ENCODE assay signal across 16 mouse cellular contexts in the genomic region with DNA sequence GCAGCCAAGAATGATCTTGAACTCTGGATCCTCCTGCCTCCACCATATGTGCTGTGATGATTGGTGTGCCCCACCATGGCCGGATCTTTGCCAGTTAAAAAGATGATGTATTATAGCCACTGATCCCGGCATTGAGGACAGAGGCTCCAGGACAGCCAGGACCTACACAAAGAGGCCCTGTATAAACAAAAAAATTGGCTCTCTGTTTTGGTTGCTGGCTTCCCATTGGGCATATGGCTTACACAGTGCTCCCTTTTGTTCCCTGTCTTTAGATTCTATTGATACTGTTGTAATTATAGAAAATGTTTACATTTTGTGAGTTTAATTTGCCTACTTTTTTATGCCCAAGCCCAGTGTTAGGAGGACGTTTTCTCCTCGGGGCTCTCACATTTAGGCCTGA. TPM values are rescaled to one million over a fixed set of nuclear protein-coding genes. Genes with fewer than 3 reads are reported as not detected.
DNase-seq lines count a peak whose midpoint lies in the region; ATAC-seq and TF ChIP-seq lines count a peak whose summit lies in the region.
"Had no signal": no experiment of that assay in that cellular context is flagged by ENCODE, and none has a peak within 500 bp of the region (broad histone marks: within the 10 kb centered on the region; RNA-seq: fewer than 3 reads in every experiment).

No protein-coding gene starts in this region.

- H3K4me1 ChIP-seq in kidney, embryonic 15.5 days: peaks cover 13% of the 10 kb centered on the region; the same call in 1 of the 2 replicates
- H3K4me1 ChIP-seq in cortical plate, adult 2 months (ENCODE audit: control insufficient read depth, insufficient read depth, low read length): peaks cover 10% of the 10 kb centered on the region
- H3K4me1 ChIP-seq in hindbrain, embryonic 13.5 days (replicated peaks): peaks cover 27% of the 10 kb centered on the region
- H3K4me1 ChIP-seq in neural tube, embryonic 15.5 days: peaks cover 17% of the 10 kb centered on the region

- peak overlapping the region; percentile 30 for H3K27ac ChIP-seq in kidney, embryonic 15.5 days
- H3K27ac ChIP-seq in cortical plate, adult 2 months (ENCODE audit: insufficient read depth, low read length): peak overlapping the region; percentile 38; the same call in 1 of the 2 replicates
- H3K27ac ChIP-seq in hindbrain, embryonic 13.5 days: peak overlapping the region; percentile 56
- H3K27ac ChIP-seq in neural tube, embryonic 15.5 days (replicated peaks): no peak overlapping the region
- H3K27ac ChIP-seq: liver, embryonic 15.5 days had no signal

- no peaks in the 10 kb centered on the region for H3K9me3 ChIP-seq in kidney, embryonic 15.5 days (replicated peaks)
- H3K9me3 ChIP-seq in hindbrain, embryonic 13.5 days: no peaks in the 10 kb centered on the region
- H3K9me3 ChIP-seq in neural tube, embryonic 15.5 days (replicated peaks): no peaks in the 10 kb centered on the region
- H3K9me3 ChIP-seq: G1E; liver, embryonic 15.5 days had no signal

- WGBS in kidney, embryonic 15.5 days: 50% methylated on average over 4 of the region's 4 CpGs
- WGBS in hindbrain, embryonic 13.5 days: 39% methylated on average over 4 of the region's 4 CpGs
- 34% methylated on average over 4 of the region's 4 CpGs for WGBS in neural tube, embryonic 15.5 days

- no peak for TF ChIP-seq POLR2A in cortical plate, adult 2 months (IDR thresholded peaks at IDR 0.05; ENCODE audit: extremely low read depth, insufficient read depth, low read length)

- no peak overlapping the region for H3K4me3 ChIP-seq in kidney, embryonic 15.5 days (replicated peaks)
- no peak overlapping the region for H3K4me3 ChIP-seq in cortical plate, adult 2 months (ENCODE audit: insufficient read depth, low read length)
- H3K4me3 ChIP-seq in hindbrain, embryonic 13.5 days: no peak overlapping the region
- no peak overlapping the region for H3K4me3 ChIP-seq in neural tube, embryonic 15.5 days (replicated peaks)
- H3K4me3 ChIP-seq: liver, embryonic 15.5 days had no signal

- no peaks in the 10 kb centered on the region for H3K36me3 ChIP-seq in kidney, embryonic 15.5 days
- 0 out of 2 replicates have a peak, but pooled peaks cover 4% of the 10 kb centered on the region for H3K36me3 ChIP-seq in hindbrain, embryonic 13.5 days
- H3K36me3 ChIP-seq in neural tube, embryonic 15.5 days: no peaks in the 10 kb centered on the region
- H3K36me3 ChIP-seq: liver, embryonic 15.5 days had no signal

- TF ChIP-seq CTCF in cortical plate, adult 2 months (IDR thresholded peaks at IDR 0.05; ENCODE audit: extremely low read depth, insufficient read depth, low read length): no peak

- no peak for DNase-seq in kidney, postnatal 14 days
- peak; percentile 84 for DNase-seq in brain, adult 2 months (ENCODE audit: low read depth, low spot score)
- no peak for DNase-seq in frontal cortex, postnatal 10 days (ENCODE audit: low spot score in 2 of 2)
- DNase-seq: adrenal gland, adult 2 months; cerebellum, adult 8-10 months; heart, adult 18-20 months; kidney, postnatal 10 days had no signal

- no peak for ATAC-seq in kidney, embryonic 15.5 days (replicated peaks; ENCODE audit: low FRiP score)
- ATAC-seq in hindbrain, embryonic 13.5 days (ENCODE audit: low FRiP score): no peak
- no peak for ATAC-seq in neural tube, embryonic 15.5 days (ENCODE audit: low FRiP score)

- H3K9ac ChIP-seq in kidney, embryonic 15.5 days: no peak overlapping the region
- no peak overlapping the region for H3K9ac ChIP-seq in hindbrain, embryonic 13.5 days
- H3K9ac ChIP-seq in neural tube, embryonic 15.5 days (replicated peaks): no peak overlapping the region
- H3K9ac ChIP-seq: liver, embryonic 15.5 days had no signal

- H3K27me3 ChIP-seq in kidney, embryonic 15.5 days: no peaks in the 10 kb centered on the region
- no peaks in the 10 kb centered on the region for H3K27me3 ChIP-seq in hindbrain, embryonic 13.5 days
- no peaks in the 10 kb centered on the region for H3K27me3 ChIP-seq in neural tube, embryonic 15.5 days (replicated peaks)
- H3K27me3 ChIP-seq: liver, embryonic 15.5 days had no signal

- no peak overlapping the region for H3K4me2 ChIP-seq in kidney, embryonic 15.5 days
- H3K4me2 ChIP-seq in hindbrain, embryonic 13.5 days: no peak overlapping the region
- no peak overlapping the region for H3K4me2 ChIP-seq in neural tube, embryonic 15.5 days
- H3K4me2 ChIP-seq: liver, embryonic 15.5 days; midbrain, embryonic 11.5 days had no signal

RNA-seq across cellular contexts. Expression of a gene that starts 14.6 kb away (rescaled TPM):
- polyA plus RNA-seq in kidney, embryonic 15.5 days (2015; fragmentation: Nextera tagmentation; extraction: Ambion mirVana): 65.6 and 71.7 TPM in 2 replicates
- 333 and 334 TPM in 2 replicates for polyA plus RNA-seq in cortical plate, adult 2 months (2012; rRNA removed)
- polyA plus RNA-seq in hindbrain, embryonic 13.5 days (2015; fragmentation: Nextera tagmentation; extraction: Ambion mirVana): 269 and 299 TPM in 2 replicates
- 402 and 456 TPM in 2 replicates for polyA plus RNA-seq in neural tube, embryonic 15.5 days (2015; fragmentation: Nextera tagmentation; extraction: Ambion mirVana)

RNA-seq across cellular contexts. Expression of a gene that starts 33.9 kb away (rescaled TPM):
- polyA plus RNA-seq in kidney, embryonic 15.5 days (2015; fragmentation: Nextera tagmentation; extraction: Ambion mirVana): 0.08 and 0.17 TPM in 2 replicates
- polyA plus RNA-seq in cortical plate, adult 2 months (2012; rRNA removed): not detected in 2 replicates
- 0.34 and 1.8 TPM in 2 replicates for polyA plus RNA-seq in hindbrain, embryonic 13.5 days (2015; fragmentation: Nextera tagmentation; extraction: Ambion mirVana)
- polyA plus RNA-seq in neural tube, embryonic 15.5 days (2015; fragmentation: Nextera tagmentation; extraction: Ambion mirVana): not detected in 2 replicates
- polyA plus RNA-seq: adrenal gland, adult 2 months; intestine, embryonic 14.5 days; limb, embryonic 11.5 days; liver, embryonic 15.5 days had no signal

RNA-seq across cellular contexts. Expression of a gene that starts 40.4 kb away (rescaled TPM):
- 25.5 and 28.1 TPM in 2 replicates for polyA plus RNA-seq in kidney, embryonic 15.5 days (2015; fragmentation: Nextera tagmentation; extraction: Ambion mirVana)
- polyA plus RNA-seq in cortical plate, adult 2 months (2012; rRNA removed): 1.8 and 2.6 TPM in 2 replicates
- 0.09 and 0.22 TPM in 2 replicates for polyA plus RNA-seq in hindbrain, embryonic 13.5 days (2015; fragmentation: Nextera tagmentation; extraction: Ambion mirVana)
- polyA plus RNA-seq in neural tube, embryonic 15.5 days (2015; fragmentation: Nextera tagmentation; extraction: Ambion mirVana): 0.31 and 3.3 TPM in 2 replicates
